10 mouse cellular contexts compared by ENCODE assay signal in genomic region chr14:120970637-120971036, GRCm38 (mm10). TPM values are rescaled to one million over a fixed set of nuclear protein-coding genes. Genes with fewer than 3 reads are reported as not detected.
DNase-seq lines count a peak whose midpoint lies in the region; ATAC-seq and TF ChIP-seq lines count a peak whose summit lies in the region.
"Had no signal": no experiment of that assay in that cellular context is flagged by ENCODE, and none has a peak within 500 bp of the region (broad histone marks: within the 10 kb centered on the region; RNA-seq: fewer than 3 reads in every experiment).

No protein-coding gene starts in this region.

- H3K79me2 ChIP-seq in liver, adult 2 months (ENCODE audit: control insufficient read depth, insufficient read depth, low read length) = no peaks in the 10 kb centered on the region

- no peak overlapping the region for H3K4me2 ChIP-seq in liver, embryonic 12.5 days
- H3K4me2 ChIP-seq: heart, embryonic 13.5 days had no signal

- intact Hi-C loops in left cerebral cortex, postnatal 25 days (cut with DNase I) = no loop called here

- DNase-seq in cerebellum, adult 2 months = no peak
- no peak for DNase-seq in cerebellum, adult 18-20 months
- peak; percentile 23 for DNase-seq in liver, adult 2 months (ENCODE audit: extremely low read depth, low read depth, low spot score)
- peak; percentile 30 for DNase-seq in thymus, postnatal 0 days (ENCODE audit: low spot score)
- DNase-seq in left cerebral cortex, postnatal 25 days (ENCODE audit: low spot score in 2 of 2) = no peak

- no peaks in the 10 kb centered on the region; the same call in 1 of the 2 replicates for H3K27me3 ChIP-seq in cerebellum, adult 2 months (ENCODE audit: control insufficient read depth, insufficient read depth, low read length)
- H3K27me3 ChIP-seq in liver, adult 2 months (ENCODE audit: control insufficient read depth, insufficient read depth, low read length) = no peaks in the 10 kb centered on the region
- H3K27me3 ChIP-seq in liver, embryonic 12.5 days (replicated peaks) = no peaks in the 10 kb centered on the region
- H3K27me3 ChIP-seq: heart, embryonic 13.5 days had no signal

- TF ChIP-seq CTCF in cerebellum, adult 2 months (IDR thresholded peaks at IDR 0.05; ENCODE audit: borderline replicate concordance, insufficient read depth, low read depth, low read length) = 0 out of 2 replicates have a peak, but pooled peaks have one; percentile 9
- TF ChIP-seq CTCF in liver, adult 2 months (IDR thresholded peaks at IDR 0.05; ENCODE audit: low read depth, low read length) = peak; percentile 68
- 0 out of 2 replicates have a peak, but pooled peaks have one; percentile 3 for TF ChIP-seq CTCF in embryonic fibroblast, embryonic 13.5 days (IDR thresholded peaks at IDR 0.05; ENCODE audit: borderline replicate concordance, insufficient read depth, low read length)

- no peaks in the 10 kb centered on the region for H3K9me3 ChIP-seq in liver, embryonic 12.5 days (replicated peaks)

- no peak for ATAC-seq in liver, embryonic 12.5 days
- no peak for ATAC-seq in activated CD4-positive, CD25-positive, alpha-beta regulatory T cell, adult 4 months

- H3K27ac ChIP-seq in cerebellum, adult 2 months (ENCODE audit: insufficient read depth, low read length) = no peak overlapping the region
- H3K27ac ChIP-seq in liver, adult 2 months (replicated peaks; ENCODE audit: insufficient read depth, low read depth, low read length) = no peak overlapping the region
- H3K27ac ChIP-seq in liver, embryonic 12.5 days = no peak overlapping the region
- H3K27ac ChIP-seq in embryonic fibroblast, embryonic 13.5 days (ENCODE audit: insufficient read depth, low read length) = no peak overlapping the region
- H3K27ac ChIP-seq: heart, embryonic 13.5 days had no signal

- no peak overlapping the region for H3K9ac ChIP-seq in liver, adult 2 months (ENCODE audit: low read depth, low read length)
- no peak overlapping the region for H3K9ac ChIP-seq in liver, embryonic 12.5 days
- H3K9ac ChIP-seq: heart, embryonic 13.5 days had no signal

- 84% methylated on average over 8 of the region's 8 CpGs for WGBS in cerebellum, adult 2 months
- WGBS in liver, adult 2 months = 81% methylated on average over 8 of the region's 8 CpGs
- 60% methylated on average over 8 of the region's 8 CpGs for WGBS in liver, embryonic 12.5 days (ENCODE audit: insufficient replicate concordance)

- H3K4me1 ChIP-seq in cerebellum, adult 2 months (ENCODE audit: control insufficient read depth, insufficient read depth, low read length) = no peaks in the 10 kb centered on the region
- no peaks in the 10 kb centered on the region for H3K4me1 ChIP-seq in liver, adult 2 months (ENCODE audit: control insufficient read depth, insufficient read depth, low read length)
- no peaks in the 10 kb centered on the region for H3K4me1 ChIP-seq in liver, embryonic 12.5 days
- peaks cover 2% of the 10 kb centered on the region; the same call in 1 of the 2 replicates for H3K4me1 ChIP-seq in embryonic fibroblast, embryonic 13.5 days (ENCODE audit: control insufficient read depth, insufficient read depth, low read length)
- H3K4me1 ChIP-seq: heart, embryonic 13.5 days had no signal

- no peaks in the 10 kb centered on the region for H3K36me3 ChIP-seq in liver, adult 2 months (ENCODE audit: control insufficient read depth, insufficient read depth, low read length)
- H3K36me3 ChIP-seq in liver, embryonic 12.5 days = no peaks in the 10 kb centered on the region
- H3K36me3 ChIP-seq: G1E; heart, embryonic 13.5 days had no signal

- H3K4me3 ChIP-seq in cerebellum, adult 2 months (replicated peaks; ENCODE audit: insufficient read depth, low read depth, low read length) = no peak overlapping the region
- H3K4me3 ChIP-seq in liver, adult 2 months (ENCODE audit: insufficient read depth, low read depth, low read length) = no peak overlapping the region
- no peak overlapping the region for H3K4me3 ChIP-seq in liver, embryonic 12.5 days
- no peak overlapping the region for H3K4me3 ChIP-seq in embryonic fibroblast, embryonic 13.5 days (ENCODE audit: insufficient read depth, low read length)
- H3K4me3 ChIP-seq: heart, embryonic 13.5 days had no signal

- no peak for TF ChIP-seq POLR2A in cerebellum, adult 2 months (IDR thresholded peaks at IDR 0.05; ENCODE audit: borderline replicate concordance, insufficient read depth, low read length)
- TF ChIP-seq POLR2A in liver, adult 2 months (IDR thresholded peaks at IDR 0.05; ENCODE audit: extremely low read depth, insufficient read depth, low read length) = no peak
- no peak for TF ChIP-seq POLR2A in embryonic fibroblast, embryonic 13.5 days (IDR thresholded peaks at IDR 0.05; ENCODE audit: low read depth, low read length)

RNA-seq across cellular contexts. Expression of gene Ipo5, which starts 59.6 kb away (rescaled TPM):
- 60.4 and 63.5 TPM in 2 replicates for polyA plus RNA-seq in cerebellum, adult 2 months (2012; rRNA removed)
- 32.4 TPM in 2 replicates for total RNA-seq in liver, adult 2 months (2014; rRNA removed)
- 8.1 and 8.6 TPM in 2 replicates for polyA plus RNA-seq in liver, adult 2 months (2012; rRNA removed)
- polyA plus RNA-seq in liver, embryonic 12.5 days (2016; fragmentation: Nextera tagmentation; extraction: Ambion mirVana) = 83.2 and 87.3 TPM in 2 replicates
- 205 and 228 TPM in 2 replicates for polyA plus RNA-seq in embryonic fibroblast, embryonic 13.5 days (2011; ENCODE audit: insufficient read length, low read depth, missing spikeins)
- polyA plus RNA-seq in thymus, postnatal 0 days (2015; fragmentation: Nextera tagmentation; extraction: Ambion mirVana) = 51.1 and 52.8 TPM in 2 replicates
- 10 to 100 TPM; 43.4 to 46.7 TPM for polyA plus RNA-seq in activated CD4-positive, CD25-positive, alpha-beta regulatory T cell, adult 4 months (2017; shearing (Covaris generic))
- 100 to 1,000 TPM; 103 to 111 TPM for total RNA-seq in left cerebral cortex, postnatal 25 days (2021)

Comparison
In these comparisons a context has a peak if more than half of its experiments do, and no peak if none do; other contexts are left out.
1. DNase-seq: peak in liver, adult 2 months (single experiment) and thymus, postnatal 0 days (single experiment); none in cerebellum, adult 2 months (0 of 2), cerebellum, adult 18-20 months (0 of 2) and left cerebral cortex, postnatal 25 days (0 of 2).
2. CTCF ChIP-seq: peak in every context shown above with its lines; median percentile 68 in liver, adult 2 months; 9 in cerebellum, adult 2 months; 3 in embryonic fibroblast, embryonic 13.5 days.